Mouse (Mus musculus): ENCODE measurements at regions not wholly inside any gene's neighbourhood (a gene's known extent, or its start where the extent isn't known, plus 50 kb on each side); places are given as distances from the start of the nearest gene placed in this dataset.

DNA sequence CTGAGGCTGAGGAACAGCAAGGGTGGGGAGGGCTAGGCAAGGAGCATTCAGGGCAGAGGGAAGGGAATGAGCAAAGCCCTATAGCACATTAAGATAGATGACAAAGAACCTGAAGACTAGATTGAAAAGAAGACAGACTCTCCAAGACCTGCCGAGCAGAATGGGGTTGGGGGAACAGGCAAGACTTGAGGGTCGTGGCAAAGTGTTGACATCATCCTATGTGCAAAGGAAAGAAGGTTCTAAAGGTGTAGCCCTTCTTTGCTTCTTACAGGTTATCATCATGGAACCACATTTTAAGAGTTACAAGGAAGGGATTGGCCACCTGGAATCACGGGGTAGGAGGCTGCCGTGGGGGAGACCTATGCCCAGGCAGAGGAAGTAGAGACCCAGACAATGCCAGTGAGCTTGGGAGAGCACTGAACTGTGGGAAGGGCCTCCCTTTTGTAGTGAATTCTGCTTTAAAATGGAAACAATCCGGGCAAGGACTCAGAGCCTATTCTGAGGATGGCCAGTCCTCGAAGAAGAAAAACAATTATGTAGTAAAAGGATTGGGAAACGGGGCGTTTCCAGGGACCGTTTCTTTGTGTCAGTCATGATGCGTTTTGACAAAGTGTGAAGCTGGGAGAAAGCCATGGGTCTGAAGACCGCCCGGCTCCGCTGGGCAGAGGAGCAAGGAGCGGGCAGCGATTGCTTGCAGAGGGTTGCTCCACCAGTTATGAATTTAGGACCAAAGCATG, 55.5 kb upstream of the Cox10 start:
- Histone ChIP-seq H3K9ac (no peak overlapping the region), H3K9me3 (ENCODE audit: control insufficient read depth, low read length) (no peaks in the 10 kb centered on the region), H3K4me3 (replicated peaks; ENCODE audit: low read length) (no peak overlapping the region), H3K4me1 (replicated peaks; ENCODE audit: control insufficient read depth, insufficient read depth, low read length) (no peaks in the 10 kb centered on the region), H3K27ac (no peak overlapping the region), H3K36me3 (replicated peaks; ENCODE audit: control insufficient read depth, insufficient read depth) (no peaks in the 10 kb centered on the region), H3K27me3 (ENCODE audit: control insufficient read depth, insufficient read depth, low read length) (no peaks in the 10 kb centered on the region), H3K4me2 (replicated peaks) (no peak overlapping the region)
- 55% methylated on average over 15 of the region's 15 CpGs for WGBS
- DNase-seq (ENCODE audit: low spot score) = no peak
- ATAC-seq (ENCODE audit: low FRiP score) = no peak

All from hindbrain, embryonic 14.5 days (tissue).